Mouse (Mus musculus): ENCODE data around the gene Nedd8.
A peak's percentile ranks its signal among the peaks of the same experiment; 100 is the strongest.

- TF ChIP-seq CTCF (IDR thresholded peaks at IDR 0.05; ENCODE audit: low read depth), result peak; percentile 96
- no peak for TF ChIP-seq EP300 (IDR thresholded peaks at IDR 0.05; ENCODE audit: low read depth)
These were observed 42.6 kb downstream of the Nedd8 start for GRCm38 (mm10) chr14:55629312-55629711.

Measured in liver, embryonic 14.5 days (tissue).